10 mouse cellular contexts compared by ENCODE assay signal in genomic region chr13:34278759-34279270, GRCm38 (mm10).
DNase-seq lines count a peak whose midpoint lies in the region; ATAC-seq lines count a peak whose summit lies in the region.
"Had no signal": no experiment of that assay in that cellular context is flagged by ENCODE, and none has a peak within 500 bp of the region (broad histone marks: within the 10 kb centered on the region; RNA-seq: fewer than 3 reads in every experiment).

No protein-coding gene starts in this region.

- H3K27ac ChIP-seq in kidney, embryonic 14.5 days (ENCODE audit: low read depth, low read length) = no peak overlapping the region
- H3K27ac ChIP-seq in hindbrain, embryonic 10.5 days = peak overlapping the region; percentile 82
- H3K27ac ChIP-seq in midbrain, embryonic 10.5 days (replicated peaks) = peak overlapping the region; percentile 80

- no peak overlapping the region for H3K9ac ChIP-seq in kidney, embryonic 14.5 days (ENCODE audit: low read depth, low read length)

- no peaks in the 10 kb centered on the region for H3K27me3 ChIP-seq in kidney, embryonic 14.5 days (ENCODE audit: control insufficient read depth, insufficient read depth, low read length)
- no peaks in the 10 kb centered on the region for H3K27me3 ChIP-seq in hindbrain, embryonic 10.5 days (ENCODE audit: insufficient read depth, poor library complexity, severe bottlenecking)
- no peaks in the 10 kb centered on the region for H3K27me3 ChIP-seq in midbrain, embryonic 10.5 days (ENCODE audit: low read depth, poor library complexity, severe bottlenecking)
- H3K27me3 ChIP-seq: CH12.LX had no signal

- no peak overlapping the region for H3K4me3 ChIP-seq in kidney, embryonic 14.5 days (ENCODE audit: low read length)
- no peak overlapping the region for H3K4me3 ChIP-seq in hindbrain, embryonic 10.5 days
- H3K4me3 ChIP-seq in midbrain, embryonic 10.5 days = no peak overlapping the region

- 0 out of 2 replicates have a peak overlapping the region, but pooled peaks have one; percentile 3 for H3K4me2 ChIP-seq in kidney, embryonic 14.5 days (replicated peaks; ENCODE audit: low read depth, low read length)

- H3K4me1 ChIP-seq in kidney, embryonic 14.5 days (ENCODE audit: control insufficient read depth, insufficient read depth, low read length) = peaks cover 3% of the 10 kb centered on the region; the same call in 1 of the 2 replicates
- peaks cover 16% of the 10 kb centered on the region for H3K4me1 ChIP-seq in hindbrain, embryonic 10.5 days (replicated peaks)
- H3K4me1 ChIP-seq in midbrain, embryonic 10.5 days = peaks cover 18% of the 10 kb centered on the region

- WGBS in kidney, embryonic 14.5 days = 35% methylated on average over 5 of the region's 5 CpGs
- WGBS in hindbrain, embryonic 10.5 days = 57% methylated on average over 5 of the region's 5 CpGs
- 72% methylated on average over 5 of the region's 5 CpGs for WGBS in midbrain, embryonic 10.5 days

- H3K9me3 ChIP-seq in kidney, embryonic 14.5 days (ENCODE audit: control insufficient read depth, low read length) = no peaks in the 10 kb centered on the region
- no peaks in the 10 kb centered on the region; the same call in 1 of the 2 replicates for H3K9me3 ChIP-seq in hindbrain, embryonic 10.5 days
- H3K9me3 ChIP-seq in midbrain, embryonic 10.5 days (replicated peaks) = 0 out of 2 replicates have a peak, but pooled peaks cover 3% of the 10 kb centered on the region

- no peaks in the 10 kb centered on the region for H3K36me3 ChIP-seq in kidney, embryonic 14.5 days (ENCODE audit: control insufficient read depth, insufficient read depth, low read length)
- peaks cover 35% of the 10 kb centered on the region for H3K36me3 ChIP-seq in hindbrain, embryonic 10.5 days
- peaks cover 52% of the 10 kb centered on the region for H3K36me3 ChIP-seq in midbrain, embryonic 10.5 days

- ATAC-seq in kidney, embryonic 14.5 days (ENCODE audit: low FRiP score, low TSS enrichment) = peak; percentile 68; the same call in 1 of the 2 replicates

- DNase-seq in kidney, postnatal 25 days = no peak
- peak; percentile 76 for DNase-seq in Muller cell, postnatal 12 days (ENCODE audit: inconsistent ontology term)
- no peak for DNase-seq in hindbrain, embryonic 10.5 days (ENCODE audit: low spot score)
- DNase-seq in midbrain, embryonic 10.5 days (ENCODE audit: low spot score) = no peak
- no peak for DNase-seq in urinary bladder, postnatal 14 days (ENCODE audit: low spot score)
- no peak for DNase-seq in right cerebral cortex, postnatal 4 days
- DNase-seq in frontal cortex, postnatal 25 days (ENCODE audit: low spot score in 2 of 2) = no peak
- DNase-seq: retina, postnatal 1 day had no signal
